Mouse (Mus musculus): ENCODE measurements at regions not wholly inside any gene's neighbourhood (a gene's known extent, or its start where the extent isn't known, plus 50 kb on each side); places are given as distances from the start of the nearest gene placed in this dataset.

DNA sequence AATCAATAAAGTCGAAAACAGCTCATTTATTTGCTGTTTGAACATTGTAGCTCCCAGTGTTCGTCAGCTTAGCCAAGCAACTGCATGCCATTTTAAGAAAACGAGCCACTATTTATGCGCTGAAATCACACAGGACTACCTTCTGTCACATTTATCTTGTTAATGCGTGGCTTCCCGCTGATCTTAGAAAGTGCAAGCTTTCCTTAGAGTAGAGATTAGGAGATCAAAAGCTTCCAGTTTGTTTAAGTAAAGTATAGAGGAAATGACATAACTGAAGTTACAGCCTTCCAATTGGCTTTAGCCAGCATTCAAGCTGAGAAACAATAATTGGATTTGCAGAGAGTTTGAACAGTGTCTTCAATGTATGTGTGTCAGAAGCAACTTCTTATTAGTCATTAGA lies 406.4 kb downstream of the Cbln4 start:
- Histone ChIP-seq H3K27me3 (replicated peaks; ENCODE audit: control insufficient read depth, insufficient read depth, low read length) (no peaks in the 10 kb centered on the region), H3K36me3 (ENCODE audit: control insufficient read depth, insufficient read depth, low read length) (no peaks in the 10 kb centered on the region), H3K27ac (ENCODE audit: low read depth, low read length) (no peak overlapping the region), H3K4me1 (ENCODE audit: control insufficient read depth, insufficient read depth, low read length) (no peaks in the 10 kb centered on the region), H3K4me3 (ENCODE audit: low read depth, low read length) (no peak overlapping the region), H3K4me2 (ENCODE audit: low read length) (no peak overlapping the region), H3K9ac (ENCODE audit: low read length) (no peak overlapping the region), H3K9me3 (replicated peaks; ENCODE audit: control insufficient read depth, low read length) (no peaks in the 10 kb centered on the region)
- peak; percentile 39 for DNase-seq (ENCODE audit: low spot score)
- no peak for ATAC-seq
- WGBS, result 10% methylated on average over 6 of the region's 6 CpGs

- no peaks in the 10 kb centered on the region for H3K36me3 ChIP-seq (ENCODE audit: control insufficient read depth, insufficient read depth, low read length)
- no peaks in the 10 kb centered on the region for H3K4me1 ChIP-seq (ENCODE audit: control insufficient read depth, insufficient read depth, low read length)
- no peak overlapping the region for H3K27ac ChIP-seq (ENCODE audit: low read depth, low read length)
- H3K9me3 ChIP-seq (replicated peaks; ENCODE audit: control insufficient read depth, low read length), result no peaks in the 10 kb centered on the region
- no peak overlapping the region for H3K4me2 ChIP-seq (ENCODE audit: low read length)
- H3K4me3 ChIP-seq (ENCODE audit: low read depth, low read length), result no peak overlapping the region
- no peak overlapping the region for H3K9ac ChIP-seq (ENCODE audit: low read length)
- WGBS, result 41% methylated on average over 15 of the region's 15 CpGs
- no peak for DNase-seq (ENCODE audit: low spot score)
- ATAC-seq, result no peak
- no peaks in the 10 kb centered on the region for H3K27me3 ChIP-seq (replicated peaks; ENCODE audit: control insufficient read depth, insufficient read depth, low read length)
These were observed 409.7 kb downstream of the Cbln4 start for GRCm38 (mm10) chr2:171633355-171634097.

- no peak for DNase-seq (ENCODE audit: low spot score)
- Histone ChIP-seq H3K4me3 (ENCODE audit: low read depth, low read length) (no peak overlapping the region), H3K4me2 (ENCODE audit: low read length) (no peak overlapping the region), H3K36me3 (ENCODE audit: control insufficient read depth, insufficient read depth, low read length) (no peaks in the 10 kb centered on the region), H3K9me3 (replicated peaks; ENCODE audit: control insufficient read depth, low read length) (no peaks in the 10 kb centered on the region), H3K9ac (ENCODE audit: low read length) (no peak overlapping the region), H3K4me1 (ENCODE audit: control insufficient read depth, insufficient read depth, low read length) (no peaks in the 10 kb centered on the region), H3K27me3 (replicated peaks; ENCODE audit: control insufficient read depth, insufficient read depth, low read length) (no peaks in the 10 kb centered on the region), H3K27ac (ENCODE audit: low read depth, low read length) (no peak overlapping the region)
- WGBS, result 95% methylated on average over 9 of the region's 9 CpGs
- ATAC-seq, result no peak
These were observed 413.1 kb downstream of the Cbln4 start for GRCm38 (mm10) chr2:171630101-171630715.

GRCm38 (mm10) chr2:171628182-171628850 lies 414.9 kb downstream of the Cbln4 start:
- ATAC-seq (no peak), DNase-seq (ENCODE audit: low spot score) (no peak)
- Histone ChIP-seq H3K4me1 (ENCODE audit: control insufficient read depth, insufficient read depth, low read length) (no peaks in the 10 kb centered on the region), H3K27ac (ENCODE audit: low read depth, low read length) (no peak overlapping the region), H3K9ac (ENCODE audit: low read length) (no peak overlapping the region), H3K4me3 (ENCODE audit: low read depth, low read length) (no peak overlapping the region), H3K4me2 (ENCODE audit: low read length) (no peak overlapping the region), H3K36me3 (ENCODE audit: control insufficient read depth, insufficient read depth, low read length) (no peaks in the 10 kb centered on the region), H3K27me3 (replicated peaks; ENCODE audit: control insufficient read depth, insufficient read depth, low read length) (no peaks in the 10 kb centered on the region), H3K9me3 (replicated peaks; ENCODE audit: control insufficient read depth, low read length) (no peaks in the 10 kb centered on the region)
- WGBS, result 87% methylated on average over 10 of the region's 10 CpGs

GRCm38 (mm10) chr2:171620668-171621067 lies 422.6 kb downstream of the Cbln4 start:
- 73% methylated on average over 5 of the region's 5 CpGs for WGBS
- Histone ChIP-seq H3K27me3 (replicated peaks; ENCODE audit: control insufficient read depth, insufficient read depth, low read length) (no peaks in the 10 kb centered on the region), H3K27ac (ENCODE audit: low read depth, low read length) (no peak overlapping the region), H3K36me3 (ENCODE audit: control insufficient read depth, insufficient read depth, low read length) (no peaks in the 10 kb centered on the region), H3K4me1 (ENCODE audit: control insufficient read depth, insufficient read depth, low read length) (no peaks in the 10 kb centered on the region), H3K4me3 (ENCODE audit: low read depth, low read length) (no peak overlapping the region), H3K4me2 (ENCODE audit: low read length) (no peak overlapping the region), H3K9me3 (replicated peaks; ENCODE audit: control insufficient read depth, low read length) (no peaks in the 10 kb centered on the region), H3K9ac (ENCODE audit: low read length) (no peak overlapping the region)
- DNase-seq (ENCODE audit: low spot score), result no peak
- ATAC-seq, result no peak

GRCm38 (mm10) chr2:171620253-171620652 lies 423.0 kb downstream of the Cbln4 start:
- H3K36me3 ChIP-seq (ENCODE audit: control insufficient read depth, insufficient read depth, low read length), result no peaks in the 10 kb centered on the region
- H3K27me3 ChIP-seq (replicated peaks; ENCODE audit: control insufficient read depth, insufficient read depth, low read length), result no peaks in the 10 kb centered on the region
- no peaks in the 10 kb centered on the region for H3K9me3 ChIP-seq (replicated peaks; ENCODE audit: control insufficient read depth, low read length)
- 75% methylated on average over 2 of the region's 2 CpGs for WGBS
- ATAC-seq (no peak), DNase-seq (ENCODE audit: low spot score) (no peak)
- H3K4me2 ChIP-seq (ENCODE audit: low read length), result no peak overlapping the region
- no peak overlapping the region for H3K9ac ChIP-seq (ENCODE audit: low read length)
- H3K4me1 ChIP-seq (ENCODE audit: control insufficient read depth, insufficient read depth, low read length), result no peaks in the 10 kb centered on the region
- no peak overlapping the region for H3K27ac ChIP-seq (ENCODE audit: low read depth, low read length)
- H3K4me3 ChIP-seq (ENCODE audit: low read depth, low read length), result no peak overlapping the region

DNA sequence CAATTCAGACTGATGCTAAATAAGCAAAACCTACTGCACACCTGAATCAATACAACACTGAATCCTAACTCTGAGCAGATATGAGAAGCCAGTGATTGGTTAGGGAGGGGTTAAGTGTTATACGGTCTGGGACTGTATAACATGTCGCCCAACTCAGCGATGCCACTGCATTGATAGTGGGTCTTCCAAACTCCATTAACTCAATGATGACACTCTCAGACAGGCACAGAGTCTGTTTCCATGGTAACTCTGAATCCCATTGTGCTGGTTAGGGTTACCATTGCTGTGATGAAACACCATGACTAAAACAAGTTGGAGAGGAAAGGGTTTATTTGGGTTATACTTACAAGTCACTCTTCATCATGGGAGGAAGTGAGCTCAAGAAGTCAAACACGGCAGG lies 424.5 kb downstream of the Cbln4 start:
- DNase-seq (ENCODE audit: low spot score), result no peak
- no peak for ATAC-seq
- no peak overlapping the region for H3K27ac ChIP-seq (ENCODE audit: low read depth, low read length)
- no peak overlapping the region for H3K9ac ChIP-seq (ENCODE audit: low read length)
- 91% methylated on average over 4 of the region's 4 CpGs for WGBS
- H3K36me3 ChIP-seq (ENCODE audit: control insufficient read depth, insufficient read depth, low read length), result no peaks in the 10 kb centered on the region
- no peaks in the 10 kb centered on the region for H3K9me3 ChIP-seq (replicated peaks; ENCODE audit: control insufficient read depth, low read length)
- no peak overlapping the region for H3K4me2 ChIP-seq (ENCODE audit: low read length)
- no peak overlapping the region for H3K4me3 ChIP-seq (ENCODE audit: low read depth, low read length)
- H3K4me1 ChIP-seq (ENCODE audit: control insufficient read depth, insufficient read depth, low read length), result no peaks in the 10 kb centered on the region
- no peaks in the 10 kb centered on the region for H3K27me3 ChIP-seq (replicated peaks; ENCODE audit: control insufficient read depth, insufficient read depth, low read length)

- Histone ChIP-seq H3K4me2 (ENCODE audit: low read length) (no peak overlapping the region), H3K27me3 (replicated peaks; ENCODE audit: control insufficient read depth, insufficient read depth, low read length) (no peaks in the 10 kb centered on the region), H3K4me3 (ENCODE audit: low read depth, low read length) (no peak overlapping the region), H3K36me3 (ENCODE audit: control insufficient read depth, insufficient read depth, low read length) (no peaks in the 10 kb centered on the region), H3K9ac (ENCODE audit: low read length) (no peak overlapping the region), H3K27ac (ENCODE audit: low read depth, low read length) (no peak overlapping the region), H3K9me3 (replicated peaks; ENCODE audit: control insufficient read depth, low read length) (no peaks in the 10 kb centered on the region), H3K4me1 (ENCODE audit: control insufficient read depth, insufficient read depth, low read length) (no peaks in the 10 kb centered on the region)
- 87% methylated on average over 9 of the region's 9 CpGs for WGBS
- no peak for DNase-seq (ENCODE audit: low spot score)
- no peak for ATAC-seq
These were observed 424.9 kb downstream of the Cbln4 start for GRCm38 (mm10) chr2:171618333-171618732.

GRCm38 (mm10) chr2:171615462-171615861 lies 427.8 kb downstream of the Cbln4 start:
- ATAC-seq, result no peak
- no peak for DNase-seq (ENCODE audit: low spot score)
- WGBS, result 80% methylated on average over 2 of the region's 2 CpGs

More at GRCm38 (mm10) chr2:171615462-171615861, 427.8 kb downstream of the Cbln4 start:
- Histone ChIP-seq H3K27ac (ENCODE audit: low read depth, low read length) (no peak overlapping the region), H3K4me1 (ENCODE audit: control insufficient read depth, insufficient read depth, low read length) (no peaks in the 10 kb centered on the region), H3K27me3 (replicated peaks; ENCODE audit: control insufficient read depth, insufficient read depth, low read length) (no peaks in the 10 kb centered on the region), H3K9ac (ENCODE audit: low read length) (no peak overlapping the region), H3K4me3 (ENCODE audit: low read depth, low read length) (no peak overlapping the region), H3K4me2 (ENCODE audit: low read length) (no peak overlapping the region), H3K36me3 (ENCODE audit: control insufficient read depth, insufficient read depth, low read length) (no peaks in the 10 kb centered on the region), H3K9me3 (replicated peaks; ENCODE audit: control insufficient read depth, low read length) (no peaks in the 10 kb centered on the region)

All from forebrain, embryonic 14.5 days (tissue).